Mouse (Mus musculus) left cerebral cortex, postnatal 4 days (tissue): ENCODE results near the gene Psmd4. TPM values are rescaled to one million over a fixed set of nuclear protein-coding genes. Genes with fewer than 3 reads are reported as not detected.
"Not testable (repeated sequence)": the region's sequence is repeated elsewhere in the genome, so short reads cannot be mapped to it uniquely, and the experiment has no call there.

ENCODE experiments used
- DNase-seq: peaks from one replicate; pipeline ENCODE4 v3.0.0-alpha.2; 2022
- intact Hi-C: fragments of 180-260 bp; cut with DNase I; formaldehyde crosslinking; loops from one replicate; pipeline ENCODE4 v1.15.1; 2025
- total RNA-seq, 2 experiments: library from RNA; stranded (reverse); gene quantifications; 2 replicates each; pipeline ENCODE4 v1.2.3; 2021

Gene Psmd4
- total RNA-seq, 2 experiments from 2014 or later: 144 to 158 TPM

DNA sequence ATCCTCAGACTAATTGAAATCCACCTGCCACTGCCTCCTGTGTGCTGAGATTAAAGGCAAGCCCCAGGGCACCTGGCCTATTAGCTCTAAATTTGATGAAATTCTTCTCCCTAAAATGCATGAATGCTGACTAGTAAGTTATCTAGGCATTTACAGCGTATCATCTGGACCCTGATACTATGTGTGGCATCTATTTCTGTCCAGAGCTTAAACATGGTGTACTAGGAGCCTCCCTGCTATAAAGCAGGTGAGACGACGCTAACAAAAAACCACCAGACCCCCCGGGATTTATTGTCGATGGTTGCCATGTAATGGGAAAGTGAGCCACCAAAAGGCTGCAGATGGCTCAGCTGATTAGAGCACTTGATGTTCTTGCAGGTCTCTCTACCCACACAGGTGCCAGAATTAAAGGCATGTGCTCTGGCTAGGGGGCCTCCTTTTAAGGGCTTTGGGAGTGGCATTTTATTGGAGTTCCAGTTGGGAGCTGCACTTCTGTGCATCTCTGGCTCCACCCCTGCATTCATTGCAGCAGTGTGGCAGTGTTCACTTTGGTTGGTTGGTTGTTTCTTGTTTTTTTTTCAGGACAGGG, 15.3 kb downstream of the Psmd4 start:
- no peak for DNase-seq

DNA sequence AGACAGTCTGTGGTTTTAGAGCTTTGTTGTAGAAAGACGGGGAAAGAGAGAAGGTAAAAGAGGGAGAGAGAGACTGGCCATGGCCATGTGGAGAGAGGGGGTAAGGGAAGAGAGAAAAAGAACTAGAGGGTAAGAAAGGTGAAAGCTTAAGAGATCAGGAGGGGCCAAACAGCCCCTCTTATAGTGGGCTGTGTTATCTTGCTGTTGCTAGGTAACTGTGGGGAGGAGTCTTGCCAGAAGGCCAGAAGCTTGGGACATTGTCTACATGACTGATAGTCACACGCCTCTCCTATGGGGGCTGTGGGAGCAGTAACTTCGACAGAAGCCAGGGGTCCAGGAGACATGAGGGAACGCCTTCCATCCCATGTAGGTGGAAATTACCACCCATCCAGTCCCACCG, 17.2 kb downstream of the Psmd4 start:
- DNase-seq: no peak
- intact Hi-C loops: no loop called here

More for the DNA sequence above, 15.3 kb downstream of the Psmd4 start:
- intact Hi-C loops: no loop called here

DNA sequence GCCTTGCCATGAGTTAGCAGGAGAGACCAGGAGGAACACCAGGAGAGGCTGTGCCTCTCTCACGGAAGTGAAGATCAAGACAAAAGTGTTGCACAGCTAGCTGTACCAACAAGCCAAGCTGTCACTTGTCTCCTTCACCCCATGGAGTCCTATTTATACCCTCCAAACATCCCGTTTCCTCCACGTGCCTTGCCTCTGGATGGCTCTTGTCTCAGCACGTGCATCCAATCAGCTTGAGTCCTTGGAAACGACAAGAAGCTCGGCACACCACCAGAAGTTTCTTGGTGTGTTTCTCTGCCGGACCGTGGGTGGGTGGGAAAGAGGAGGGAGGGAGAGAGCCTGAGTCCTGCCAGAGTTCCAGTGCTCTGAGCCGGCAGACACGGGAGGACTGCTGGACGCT, 17.9 kb downstream of the Psmd4 start:
- DNase-seq: peak; percentile 30
- intact Hi-C loops: no loop called here

DNA sequence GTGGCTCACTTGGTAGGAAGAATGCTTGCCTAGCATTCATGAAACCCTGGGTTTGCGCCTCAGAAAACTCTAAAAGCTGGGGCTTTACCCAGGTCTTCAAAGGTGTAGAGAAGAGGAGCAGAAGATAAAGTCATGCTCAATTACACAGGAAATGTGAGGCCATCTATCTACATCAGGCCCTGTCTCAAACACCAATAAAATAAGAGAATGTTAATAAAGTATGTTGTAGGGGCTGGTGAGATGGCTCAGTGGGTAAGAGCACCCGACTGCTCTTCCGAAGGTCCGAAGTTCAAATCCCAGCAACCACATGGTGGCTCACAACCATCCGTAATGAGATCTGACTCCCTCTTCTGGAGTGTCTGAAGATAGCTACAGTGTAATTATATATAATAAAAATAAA, 21.5 kb downstream of the Psmd4 start:
- DNase-seq, intact Hi-C loops: not testable (repeated sequence)

DNA sequence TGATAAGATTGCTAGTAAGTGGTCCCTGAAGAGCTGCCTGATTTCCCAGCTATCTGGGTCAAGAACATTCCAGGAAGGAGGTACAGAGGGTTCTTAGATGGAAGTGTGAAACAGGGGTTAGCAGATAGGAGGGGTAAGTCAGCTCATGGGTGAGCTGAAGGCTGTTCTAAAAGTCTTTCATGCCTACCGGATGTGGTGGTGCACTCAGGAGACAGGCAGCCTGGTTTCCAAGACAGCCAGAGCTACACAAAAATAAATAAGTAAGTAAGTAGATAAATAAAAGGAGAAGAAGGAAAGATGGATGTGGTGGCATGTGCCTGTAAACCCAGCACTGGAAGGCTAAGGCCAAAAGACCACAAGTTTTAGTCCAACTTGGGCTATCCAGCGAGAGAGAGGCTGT, 23.7 kb downstream of the Psmd4 start:
- intact Hi-C loops: no loop called here
- DNase-seq: no peak

DNA sequence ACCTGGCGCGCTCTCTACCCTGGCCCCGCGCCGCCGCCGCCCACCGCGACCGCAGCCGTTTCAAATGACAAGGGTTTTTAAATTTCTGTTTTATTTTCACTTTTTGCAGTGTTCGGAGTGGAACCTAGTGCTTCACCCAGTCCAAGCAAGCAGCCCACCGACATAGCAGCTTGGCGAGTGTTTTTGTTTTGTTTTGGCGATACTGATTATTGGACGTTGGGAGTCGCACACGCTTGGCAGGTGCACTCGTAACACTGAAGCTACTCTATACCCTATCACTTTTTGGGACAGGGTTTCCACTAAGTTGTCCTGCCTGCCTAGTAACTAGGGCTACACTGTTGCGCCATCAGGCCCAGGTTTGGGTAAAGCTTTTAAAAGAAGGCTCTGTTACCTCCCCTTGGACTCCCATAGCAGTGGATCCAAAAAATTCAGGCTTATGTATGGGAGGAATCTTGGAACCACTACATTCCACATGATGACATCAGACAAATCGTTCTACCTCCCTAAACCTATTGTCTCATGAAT, 25.8 kb downstream of the Psmd4 start:
- DNase-seq: no peak
- intact Hi-C loops: no loop called here

DNA sequence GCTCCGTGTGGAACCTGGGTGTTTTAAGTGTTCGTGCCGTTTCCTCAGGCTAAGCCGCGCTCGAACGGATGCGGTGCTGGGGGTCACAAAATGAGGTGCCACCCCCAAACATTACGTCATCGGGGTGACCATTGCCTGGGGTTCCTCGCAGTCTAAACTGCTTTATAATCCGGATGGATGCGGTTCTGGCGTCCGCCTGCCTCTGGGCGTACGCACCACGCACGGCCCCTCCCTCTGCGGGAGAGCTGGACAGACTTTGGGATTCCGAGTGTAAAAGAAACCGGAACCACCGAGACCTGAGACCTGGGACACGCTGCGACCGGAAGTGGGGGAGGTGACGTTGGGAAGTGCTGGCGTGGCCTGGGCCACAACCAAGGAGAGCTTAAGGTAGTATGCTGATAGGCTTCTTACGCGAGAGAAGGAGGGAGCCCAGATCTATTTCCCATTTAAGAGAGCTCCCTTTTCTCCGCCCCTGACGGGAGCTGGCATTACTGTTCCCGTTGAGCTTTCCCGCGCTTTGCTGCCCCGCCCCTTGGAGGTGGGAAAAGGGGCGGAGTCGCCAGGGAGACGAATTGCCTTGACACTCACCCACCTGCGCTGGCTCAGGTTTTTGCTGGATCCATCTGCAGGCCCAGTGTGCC, 26.4 kb downstream of the Psmd4 start:
- intact Hi-C loops: no loop called here
- DNase-seq: peak; percentile 95

DNA sequence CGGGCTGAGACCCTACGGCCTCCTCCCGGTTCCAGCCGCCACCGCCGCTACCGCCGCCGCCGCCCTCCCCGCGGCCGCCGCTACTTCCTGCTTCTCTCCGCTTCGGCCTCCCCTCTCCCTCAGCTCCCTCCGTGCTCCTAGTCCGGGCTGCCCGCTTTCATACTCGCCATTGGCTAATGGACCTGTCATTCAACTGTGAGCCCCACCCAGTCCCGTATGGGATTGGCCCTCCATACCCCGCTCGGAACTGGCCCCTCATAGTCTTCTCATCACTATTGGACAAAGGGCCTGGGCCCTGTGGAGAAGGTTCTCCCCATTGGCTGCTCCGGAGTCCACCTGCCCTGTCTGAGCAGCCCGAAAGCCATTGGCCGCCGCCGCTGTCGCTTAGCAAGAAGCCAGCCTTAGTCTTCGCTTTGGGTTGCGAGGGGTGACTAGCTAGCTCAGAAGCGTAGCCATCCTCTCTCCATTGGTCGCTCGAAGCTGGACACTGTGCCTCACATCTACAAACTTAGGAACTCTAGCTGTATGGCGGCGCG, 27.0 kb downstream of the Psmd4 start, which contains the start of gene Zfp687:
Gene Zfp687 (minus strand): TSS at position 112 of the 536 bp plus-strand sequence.
- intact Hi-C loops: no loop called here
- DNase-seq: peak; percentile 99

DNA sequence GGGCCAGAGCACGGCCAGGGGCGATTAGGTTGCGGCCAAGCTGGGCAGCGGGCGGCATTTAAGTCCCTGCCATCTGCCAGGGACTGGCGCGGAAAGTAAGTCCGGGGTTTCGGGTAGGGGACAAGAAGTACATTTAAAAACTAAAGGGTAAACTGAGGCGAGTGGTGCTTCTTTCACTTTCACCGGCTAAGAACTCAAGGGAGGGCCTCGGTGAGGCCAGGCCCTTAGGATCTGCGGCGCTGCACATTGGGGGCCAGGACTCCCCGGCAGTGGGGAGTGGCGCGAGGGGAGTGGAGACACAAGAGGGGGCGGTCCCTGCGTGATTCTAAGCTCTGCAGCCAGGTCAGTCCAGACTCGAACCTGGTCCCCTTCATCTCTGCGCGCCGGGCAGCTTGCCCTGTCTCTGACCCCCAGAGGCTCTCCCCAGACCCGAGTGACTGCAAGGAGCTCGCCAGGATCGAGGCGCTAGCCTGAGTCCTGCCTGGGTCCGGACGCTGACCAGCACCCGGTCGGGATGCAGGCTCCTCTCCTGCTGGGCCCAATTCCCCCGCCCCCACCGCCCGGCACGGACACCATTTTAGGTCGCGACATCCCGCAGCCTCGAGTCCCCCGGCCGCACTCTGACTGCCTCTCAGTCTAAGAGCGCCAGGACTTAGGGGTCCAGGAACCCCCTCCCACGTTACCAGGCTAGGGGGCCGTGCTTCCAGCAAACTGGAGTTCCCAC, 27.8 kb downstream of the Psmd4 start:
- intact Hi-C loops: no loop called here
- peak; percentile 52 for DNase-seq

DNA sequence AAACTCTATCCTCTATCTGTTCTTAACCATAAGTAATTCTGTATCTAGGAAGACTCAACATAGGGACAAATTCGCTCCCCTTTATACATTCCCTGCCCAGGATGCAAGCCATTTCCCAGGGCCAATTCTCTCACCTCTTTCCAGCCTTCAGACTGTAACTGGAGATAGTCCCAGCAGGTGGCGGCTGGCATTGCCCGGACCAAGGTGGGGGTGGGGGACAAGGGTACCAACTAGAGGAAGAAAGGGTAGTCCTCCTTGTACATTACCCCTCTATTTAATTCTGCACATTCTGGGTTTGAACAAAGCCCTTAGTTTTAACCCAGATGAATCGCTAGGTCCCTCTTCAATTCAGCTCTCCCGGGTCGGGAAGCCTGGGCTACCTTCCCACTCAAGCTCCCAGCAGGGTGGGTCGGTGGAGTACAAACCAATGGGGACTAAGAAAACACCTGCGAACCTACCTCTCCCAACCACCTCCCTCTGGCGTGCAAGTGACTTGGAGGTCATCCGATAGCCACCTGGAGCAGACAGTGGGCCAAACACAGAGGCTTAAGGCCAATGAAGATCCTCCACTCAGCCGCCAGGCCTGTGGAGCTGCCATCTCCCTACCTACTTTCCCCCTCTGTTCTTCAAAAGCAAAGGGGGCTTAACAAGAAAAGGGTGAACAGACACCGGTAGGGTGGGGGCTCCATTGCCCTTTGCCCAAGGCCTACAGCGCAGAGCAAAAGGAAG, 28.6 kb downstream of the Psmd4 start:
- intact Hi-C loops: no loop called here
- DNase-seq: peak; percentile 41

DNA sequence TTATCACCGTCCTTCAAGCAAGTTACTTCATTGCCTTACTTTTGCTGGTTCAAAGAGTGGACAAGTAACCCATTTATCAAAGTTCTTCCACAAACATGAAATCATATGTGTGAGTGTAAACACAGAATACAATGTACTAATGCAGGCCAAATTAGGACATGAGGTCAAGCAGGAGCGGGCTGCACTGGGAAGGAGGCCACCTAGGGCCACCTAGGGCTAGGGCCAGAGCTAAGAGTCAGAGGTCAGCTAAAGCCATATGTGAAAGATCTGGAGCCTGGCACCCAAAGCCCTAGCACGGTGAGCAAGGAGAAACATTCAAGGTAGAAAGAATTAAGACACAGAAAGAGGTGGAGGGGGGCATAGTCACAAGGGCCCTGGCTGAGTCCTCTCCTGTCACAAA, 29.4 kb downstream of the Psmd4 start:
- intact Hi-C loops: no loop called here
- DNase-seq: no peak

DNA sequence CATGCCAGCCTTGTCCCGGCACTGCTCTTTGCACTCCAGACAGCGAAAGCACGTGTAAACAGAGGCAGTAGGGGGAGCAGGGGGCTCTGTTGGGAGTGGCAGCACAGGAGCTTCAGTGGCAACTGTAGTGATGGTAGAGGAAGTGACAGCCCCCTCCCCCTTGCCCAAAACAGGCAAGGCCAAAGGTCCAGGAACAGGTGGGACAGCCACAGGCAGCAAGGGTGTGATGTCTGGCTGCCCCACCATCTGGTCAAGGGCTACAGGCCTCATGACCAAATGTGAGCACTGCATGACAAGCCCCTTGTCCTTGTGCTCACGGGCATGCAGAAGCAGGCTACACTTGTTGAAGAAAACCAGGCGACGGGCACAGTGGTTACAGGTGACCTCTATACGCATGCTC, 32.0 kb downstream of the Psmd4 start:
- DNase-seq: no peak
- intact Hi-C loops: no loop called here

DNA sequence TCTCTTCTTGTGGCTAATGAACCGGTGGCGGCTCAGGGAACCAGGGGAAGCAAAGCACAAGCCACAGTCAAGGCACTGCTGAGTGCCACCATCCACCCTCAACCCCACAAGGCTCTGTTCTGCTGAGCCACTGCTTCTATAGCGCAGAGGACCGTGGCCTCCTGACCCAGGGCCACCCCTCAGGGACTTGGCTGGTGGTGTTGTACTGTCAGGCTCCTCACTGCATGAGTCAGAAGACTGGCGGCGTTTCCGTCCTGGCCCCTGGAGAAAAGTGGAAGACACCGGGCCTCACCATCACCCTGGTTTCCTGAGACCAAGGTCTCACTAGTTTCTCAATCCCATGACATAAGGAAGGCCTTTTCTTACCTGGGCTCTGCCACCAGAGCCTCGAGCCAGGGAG, 34.7 kb downstream of the Psmd4 start:
- intact Hi-C loops: no loop called here
- DNase-seq: no peak

DNA sequence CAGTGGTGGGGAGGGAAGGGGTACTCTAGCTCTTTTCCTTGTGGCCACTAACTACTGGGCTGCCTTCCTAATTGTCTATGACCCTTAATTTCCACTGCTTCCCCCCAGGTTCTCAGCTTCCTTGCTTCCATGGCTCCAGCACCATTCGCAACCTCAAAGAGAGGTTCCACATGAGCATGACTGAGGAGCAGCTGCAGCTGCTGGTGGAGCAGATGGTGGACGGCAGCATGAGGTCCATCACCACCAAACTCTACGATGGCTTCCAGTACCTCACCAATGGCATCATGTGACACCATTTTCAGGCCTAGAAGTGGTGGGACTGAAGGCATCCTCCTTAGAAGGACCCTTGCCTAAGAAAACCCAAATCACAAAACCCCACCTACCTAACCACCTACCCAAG, 36.8 kb downstream of the Psmd4 start:
- no peak for DNase-seq
- intact Hi-C loops: no loop called here

DNA sequence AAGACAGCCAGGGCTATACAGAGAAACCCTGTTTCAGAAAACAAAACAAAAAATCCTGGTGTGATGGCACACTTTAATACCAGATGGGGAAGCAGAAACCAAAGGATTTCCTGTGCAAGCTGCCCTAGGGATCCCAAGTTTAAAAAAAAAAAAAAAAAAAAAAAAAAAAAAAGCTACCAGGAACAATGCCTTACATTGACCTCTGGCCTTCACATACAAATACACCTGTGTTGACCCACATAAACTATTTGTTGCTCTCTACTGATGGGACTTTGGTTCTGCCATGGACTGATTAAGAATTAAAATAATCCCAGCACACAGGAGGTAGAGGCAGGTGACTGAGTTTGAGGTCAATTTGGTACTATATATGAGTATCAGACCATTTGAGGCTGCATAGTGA, 39.1 kb downstream of the Psmd4 start:
- no peak for DNase-seq
- intact Hi-C loops: no loop called here

DNA sequence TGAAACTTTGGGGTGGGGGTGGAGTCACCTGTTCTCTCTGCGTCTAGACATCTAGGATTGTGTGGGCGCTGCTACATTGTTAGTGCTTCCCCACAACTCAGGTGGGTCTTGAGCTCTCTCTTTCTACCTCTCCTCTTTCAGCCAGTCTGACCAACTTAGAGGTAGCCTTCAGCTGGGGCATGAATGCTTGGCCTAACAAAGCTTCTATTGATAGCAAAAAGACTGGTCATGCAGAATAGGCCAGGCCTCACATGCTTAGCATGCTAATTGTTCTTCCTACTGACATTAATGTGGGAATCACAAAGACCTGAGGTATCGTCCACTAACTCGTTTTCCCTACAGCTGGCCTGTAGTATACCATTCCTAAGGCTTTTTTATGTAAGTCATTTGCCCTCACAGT, 39.8 kb downstream of the Psmd4 start:
- no peak for DNase-seq
- intact Hi-C loops: no loop called here

DNA sequence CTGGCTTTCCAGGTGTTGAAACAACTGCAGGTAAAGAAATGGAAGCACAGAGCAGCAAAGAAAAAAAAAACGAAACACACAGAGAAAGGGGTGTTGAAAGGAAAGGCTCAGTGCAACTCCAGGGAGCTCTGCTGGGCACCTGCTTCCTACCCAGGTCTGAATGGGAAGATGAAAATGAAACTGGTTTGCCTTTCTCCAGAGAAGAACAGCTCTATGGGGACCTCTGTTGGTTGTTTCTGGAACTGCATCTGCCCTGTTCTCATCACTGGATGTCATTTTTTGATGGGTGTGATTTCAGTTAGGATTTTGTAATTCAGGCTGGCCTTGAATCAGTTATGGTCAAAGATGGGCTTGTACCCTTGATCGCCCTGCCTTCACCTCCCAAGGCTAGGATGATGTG, 45.5 kb downstream of the Psmd4 start:
- DNase-seq: peak; percentile 81
- intact Hi-C loops: loop anchor here (5.0 kb wide), 1 partner anchor 110 kb away; the partner anchor contains the start of gene Psmb4

DNA sequence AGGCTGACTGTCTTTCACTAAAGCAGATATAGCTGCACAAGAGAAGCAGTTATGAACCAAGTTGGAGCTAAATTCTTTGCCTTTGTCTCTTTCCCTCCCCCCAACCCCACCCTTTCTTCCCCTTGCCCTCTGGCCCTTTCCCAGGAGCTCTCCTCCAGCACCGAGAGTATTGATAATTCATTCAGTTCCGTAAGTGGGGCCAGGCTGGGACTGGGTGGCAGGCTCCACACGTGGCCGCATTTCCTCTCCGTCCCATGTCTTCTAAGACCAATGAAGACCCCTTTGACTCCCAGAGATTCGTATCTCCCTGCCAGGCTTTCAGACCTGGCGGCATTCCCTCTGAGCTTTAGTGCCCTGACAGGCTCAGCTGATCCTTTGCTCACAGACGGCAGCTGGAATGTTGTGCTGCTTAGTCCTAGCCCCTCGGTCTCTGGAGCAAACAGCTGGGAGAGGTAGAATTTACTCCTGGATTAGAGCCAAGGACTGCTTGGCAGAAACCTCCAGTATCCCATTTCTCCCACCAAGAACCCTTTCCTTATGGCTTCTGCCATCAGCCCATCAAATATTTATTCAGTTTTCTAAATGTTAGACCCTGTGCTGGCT, 53.2 kb downstream of the Psmd4 start:
- intact Hi-C loops: no loop called here
- no peak for DNase-seq

DNA sequence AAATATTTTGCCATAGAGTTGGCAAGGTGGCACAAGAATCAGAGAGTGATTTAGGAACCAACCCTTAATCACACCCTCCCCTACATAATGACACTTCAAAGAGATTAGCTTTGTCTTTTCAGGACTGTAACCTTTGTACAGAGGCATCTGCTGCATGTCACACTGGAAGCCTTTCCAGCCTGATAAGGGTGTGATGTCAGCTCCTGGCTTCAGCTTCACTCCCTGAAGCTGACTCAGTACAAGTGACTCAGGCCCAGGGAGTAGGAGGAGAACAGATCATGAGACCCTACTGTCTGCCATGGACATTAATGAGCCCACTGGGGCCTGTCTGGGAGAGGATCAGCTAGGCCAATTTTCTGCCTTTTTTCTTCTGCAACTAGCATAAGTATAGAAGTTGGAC, 54.8 kb downstream of the Psmd4 start:
- intact Hi-C loops: no loop called here
- DNase-seq: no peak

DNA sequence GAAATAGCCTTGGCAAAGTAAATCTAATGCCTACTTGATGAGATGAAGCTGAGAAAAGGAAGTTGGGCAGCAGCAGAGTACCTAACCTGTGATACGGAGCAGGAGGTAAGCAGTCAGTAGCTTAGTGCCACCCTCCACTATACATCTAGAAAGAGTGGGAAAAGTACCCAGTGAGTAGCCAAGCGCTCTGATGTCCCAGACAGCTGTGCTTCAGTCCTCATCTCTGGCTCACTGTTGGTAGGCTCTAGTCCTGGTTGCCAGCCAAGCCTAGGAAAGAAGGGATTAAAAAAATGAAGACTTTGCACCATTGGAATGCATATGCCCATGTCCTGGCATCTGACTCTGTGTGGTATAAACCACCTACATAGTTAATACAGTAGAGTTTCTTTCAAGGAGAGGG, 56.9 kb downstream of the Psmd4 start:
- intact Hi-C loops: no loop called here
- no peak for DNase-seq

DNA sequence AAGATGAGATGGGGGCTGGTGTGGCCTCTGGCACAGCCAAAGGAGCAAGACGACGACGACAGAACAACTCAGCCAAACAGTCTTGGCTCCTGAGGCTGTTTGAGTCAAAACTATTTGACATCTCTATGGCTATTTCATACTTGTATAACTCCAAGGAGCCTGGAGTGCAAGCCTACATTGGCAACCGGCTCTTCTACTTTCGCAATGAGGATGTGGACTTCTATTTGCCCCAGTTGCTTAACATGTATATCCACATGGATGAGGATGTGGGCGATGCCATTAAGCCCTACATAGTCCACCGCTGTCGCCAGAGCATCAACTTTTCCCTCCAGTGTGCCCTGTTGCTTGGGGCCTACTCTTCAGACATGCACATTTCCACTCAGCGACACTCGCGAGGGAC, 58.1 kb downstream of the Psmd4 start:
- intact Hi-C loops: no loop called here
- DNase-seq: no peak
